Mouse (Mus musculus) midbrain, embryonic 12.5 days (tissue): ENCODE measurements around the gene Scnn1a. TPM values are rescaled to one million over a fixed set of nuclear protein-coding genes. Genes with fewer than 3 reads are reported as not detected.

ENCODE experiments used
- ATAC-seq: fragments of 200-750 bp; cut with Nextera tagmentation; 2 replicates; pipeline ENCODE4 v1.8.0; 2017; ENCODE audit warnings: low read depth, moderate TSS enrichment, moderate library complexity; ENCODE audit not compliant: low FRiP score
- H3K27ac ChIP-seq: fragments of 300-500 bp; sonication (generic); replicated peaks from 2 replicates; pipeline ENCODE4 v1.5.1; 2016; ENCODE audit warnings: mild to moderate bottlenecking
- H3K27me3 ChIP-seq: fragments of 300-500 bp; sonication (generic); 2 replicates; pipeline ENCODE4 v1.6.1; 2016; ENCODE audit warnings: mild to moderate bottlenecking
- H3K36me3 ChIP-seq: fragments of 300-500 bp; sonication (generic); 2 replicates; pipeline ENCODE4 v1.6.1; 2016
- H3K4me1 ChIP-seq: fragments of 300-500 bp; sonication (generic); 2 replicates; pipeline ENCODE4 v1.6.1; 2016
- H3K4me2 ChIP-seq: fragments of 300-500 bp; sonication (generic); replicated peaks from 2 replicates; pipeline ENCODE4 v1.6.1; 2016; ENCODE audit warnings: mild to moderate bottlenecking, moderate library complexity
- H3K4me3 ChIP-seq: fragments of 300-500 bp; sonication (generic); 2 replicates; pipeline ENCODE4 v1.5.1; 2016; ENCODE audit warnings: mild to moderate bottlenecking
- H3K9ac ChIP-seq: fragments of 300-500 bp; sonication (generic); replicated peaks from 2 replicates; pipeline ENCODE4 v1.6.1; 2016; ENCODE audit warnings: mild to moderate bottlenecking, moderate library complexity
- H3K9me3 ChIP-seq: fragments of 300-500 bp; sonication (generic); 2 replicates; pipeline ENCODE4 v1.6.1; 2016; ENCODE audit warnings: mild to moderate bottlenecking
- WGBS: fragments of 180-500 bp; shearing (Covaris S2); methylation state at CpG from one replicate; pipeline ENCODE4 v1.1.7; 2016; 5-methylcytosine and 5-hydroxymethylcytosine counted together
- polyA plus RNA-seq: library from polyadenylated mRNA; unstranded; fragments of >200 nt; fragmentation: Nextera tagmentation; extraction: Ambion mirVana; gene quantifications from 2 replicates; pipeline ENCODE4 v1.2.1, GENCODE M21; 2016

Gene Scnn1a
- polyA plus RNA-seq, 1 experiment from 2014 or later: 0.43 TPM

DNA sequence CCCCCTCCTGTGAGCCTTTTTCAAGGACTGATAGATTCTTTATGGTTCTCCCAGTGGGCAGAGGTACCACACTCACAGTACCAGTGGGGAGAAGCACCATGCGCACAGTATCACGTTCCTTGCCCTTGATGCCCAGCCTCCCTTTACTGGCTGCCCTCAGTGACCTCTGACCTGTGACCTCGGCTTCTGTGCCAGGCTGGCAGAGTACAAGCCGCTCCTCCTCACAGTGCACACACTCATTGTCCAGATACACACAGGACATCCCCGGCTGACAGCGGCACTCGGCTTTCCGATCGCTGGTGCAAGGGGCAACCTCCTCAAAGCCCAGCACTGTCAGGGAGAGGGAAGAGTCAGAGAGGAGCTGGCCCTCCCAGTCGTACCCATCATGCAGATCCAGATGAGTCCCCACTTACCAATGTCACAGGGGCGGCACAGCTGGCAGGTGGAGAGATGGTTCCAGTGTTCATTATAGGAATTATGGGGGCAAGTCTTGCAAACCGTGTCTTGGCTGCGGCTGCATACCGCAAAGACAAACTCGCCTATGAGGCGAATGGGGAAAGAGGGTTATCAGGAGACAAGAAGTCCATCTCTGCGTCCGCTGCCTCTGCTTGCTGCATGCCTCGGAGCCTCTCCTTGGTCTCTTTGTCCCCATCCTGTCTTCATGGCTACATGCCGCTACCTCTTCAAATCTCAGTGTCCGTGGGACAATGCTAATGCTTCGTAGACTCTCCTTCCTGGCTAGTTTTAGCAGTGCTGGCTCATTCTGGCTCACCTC is 7.7 kb upstream of the Scnn1a start:
- Histone ChIP-seq H3K27ac (no peak overlapping the region), H3K9me3 (no peaks in the 10 kb centered on the region), H3K4me2 (peak overlapping the region; percentile 69), H3K4me3 (peak overlapping the region; percentile 43), H3K27me3 (peaks cover 12% of the 10 kb centered on the region; the same call in 1 of the 2 replicates), H3K9ac (peak overlapping the region; percentile 71), H3K4me1 (peaks cover 23% of the 10 kb centered on the region), H3K36me3 (no peaks in the 10 kb centered on the region)
- WGBS: 66% methylated on average over 22 of the region's 22 CpGs
- ATAC-seq: no peak

DNA sequence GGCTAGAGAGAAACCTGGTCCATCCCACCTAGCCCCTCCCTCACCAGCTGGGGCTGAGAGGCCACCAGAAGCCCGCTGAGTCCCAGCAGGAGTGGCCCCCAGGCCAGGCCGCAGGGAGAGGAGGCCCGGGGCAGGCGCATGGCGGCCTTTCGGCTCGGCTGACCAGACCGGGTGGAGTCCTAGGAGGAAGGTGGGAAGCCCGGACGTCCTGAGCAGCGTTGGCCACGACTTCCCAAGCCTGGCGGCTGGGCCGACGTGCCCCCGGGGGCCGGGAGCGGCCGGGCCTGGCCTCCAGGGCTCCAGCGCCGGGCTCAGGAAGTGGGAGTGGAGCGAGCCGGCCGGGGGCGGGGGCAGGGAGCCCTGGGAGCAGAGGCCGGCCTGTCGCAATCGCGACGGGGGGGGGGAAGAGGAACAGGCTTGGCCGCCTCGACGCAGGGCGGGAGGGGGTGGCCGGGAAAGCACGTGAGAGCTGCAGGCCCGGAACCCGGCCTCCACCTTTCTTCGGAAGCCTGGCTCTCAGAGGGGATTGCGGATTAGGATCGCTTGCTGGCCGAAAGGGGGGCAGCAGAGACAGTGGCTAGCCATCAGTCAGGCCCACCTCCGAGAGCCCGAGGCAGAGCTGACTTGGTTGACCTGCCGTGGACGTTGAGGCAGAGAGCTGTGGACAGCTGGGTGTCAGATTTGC is 6.8 kb upstream of the Scnn1a start, which contains the start of gene Ltbr:
Gene Ltbr (minus strand): TSS at position 340 of the 685 bp plus-strand sequence.
- Histone ChIP-seq H3K4me1 (peaks cover 23% of the 10 kb centered on the region), H3K4me3 (peak within 1 kb of the TSS; percentile 43), H3K4me2 (peak within 1 kb of the TSS; percentile 69), H3K36me3 (no peaks in the 10 kb centered on the region), H3K9ac (peak within 1 kb of the TSS; percentile 71), H3K9me3 (no peaks in the 10 kb centered on the region), H3K27me3 (peaks cover 16% of the 10 kb centered on the region; the same call in 1 of the 2 replicates), H3K27ac (no peak within 1 kb of the TSS; the same call in 1 of the 2 replicates)
- WGBS: 2% methylated on average over 38 of the region's 46 CpGs
- peak; percentile 60 for ATAC-seq

GRCm38 (mm10) chr6:125314231-125314563 is 6.3 kb upstream of the Scnn1a start:
- Histone ChIP-seq H3K4me2 (peak overlapping the region; percentile 69), H3K9me3 (no peaks in the 10 kb centered on the region), H3K4me3 (peak overlapping the region; percentile 43), H3K27me3 (peaks cover 22% of the 10 kb centered on the region), H3K9ac (peak overlapping the region; percentile 71), H3K36me3 (no peaks in the 10 kb centered on the region), H3K27ac (no peak overlapping the region), H3K4me1 (peaks cover 18% of the 10 kb centered on the region)
- 41% methylated on average over 7 of the region's 7 CpGs for WGBS
- ATAC-seq: no peak; the same call in 1 of the 2 replicates

DNA sequence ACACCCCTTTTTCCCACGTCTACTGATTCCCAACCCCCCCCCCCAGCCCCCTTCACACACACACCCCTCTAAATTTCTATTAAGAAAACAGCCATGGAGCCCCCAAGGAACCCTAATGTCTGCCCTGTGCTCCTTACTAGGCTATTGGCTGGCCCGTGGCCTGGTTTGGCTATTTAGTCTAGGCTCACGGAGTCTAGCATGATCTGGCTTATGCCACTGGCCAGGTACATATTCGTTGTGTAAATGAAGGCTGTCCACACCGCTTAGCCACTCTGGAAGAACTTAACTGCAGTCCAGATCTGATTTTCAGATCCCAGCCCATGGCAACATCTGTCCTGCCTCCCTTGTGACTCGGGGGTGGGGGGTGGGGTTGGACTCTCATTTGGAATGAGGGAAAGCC is 5.7 kb upstream of the Scnn1a start:
- H3K4me2 ChIP-seq: no peak overlapping the region
- H3K27me3 ChIP-seq: peaks cover 27% of the 10 kb centered on the region
- H3K9ac ChIP-seq: no peak overlapping the region
- H3K4me3 ChIP-seq: no peak overlapping the region
- H3K36me3 ChIP-seq: no peaks in the 10 kb centered on the region
- WGBS: 84% methylated on average over 6 of the region's 6 CpGs
- no peak overlapping the region for H3K27ac ChIP-seq
- peaks cover 15% of the 10 kb centered on the region for H3K4me1 ChIP-seq
- ATAC-seq: no peak
- H3K9me3 ChIP-seq: no peaks in the 10 kb centered on the region

DNA sequence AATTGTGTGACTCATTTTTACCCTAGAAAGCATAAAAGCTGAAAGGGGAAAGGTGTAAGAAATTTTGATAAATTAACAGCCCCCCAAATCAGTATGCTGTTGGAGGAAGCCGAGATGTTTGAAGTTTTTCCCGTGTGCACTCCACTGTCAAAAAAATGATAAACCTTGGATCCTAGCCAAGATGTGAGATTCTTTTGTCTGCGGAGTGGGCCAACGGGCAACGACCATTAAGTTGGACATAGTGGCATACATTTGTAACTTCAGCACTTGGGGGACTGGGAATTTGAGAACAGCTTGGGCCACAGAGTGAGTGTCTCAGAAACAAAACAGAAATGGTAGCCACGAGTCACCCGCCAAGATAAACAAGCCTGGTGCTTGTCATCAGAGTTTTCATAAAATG is 3.4 kb upstream of the Scnn1a start:
- Histone ChIP-seq H3K4me2 (no peak overlapping the region), H3K27ac (no peak overlapping the region), H3K36me3 (no peaks in the 10 kb centered on the region), H3K4me1 (peaks cover 22% of the 10 kb centered on the region), H3K4me3 (no peak overlapping the region), H3K27me3 (peaks cover 50% of the 10 kb centered on the region), H3K9ac (no peak overlapping the region), H3K9me3 (no peaks in the 10 kb centered on the region)
- WGBS: 80% methylated on average over 7 of the region's 7 CpGs
- no peak for ATAC-seq

DNA sequence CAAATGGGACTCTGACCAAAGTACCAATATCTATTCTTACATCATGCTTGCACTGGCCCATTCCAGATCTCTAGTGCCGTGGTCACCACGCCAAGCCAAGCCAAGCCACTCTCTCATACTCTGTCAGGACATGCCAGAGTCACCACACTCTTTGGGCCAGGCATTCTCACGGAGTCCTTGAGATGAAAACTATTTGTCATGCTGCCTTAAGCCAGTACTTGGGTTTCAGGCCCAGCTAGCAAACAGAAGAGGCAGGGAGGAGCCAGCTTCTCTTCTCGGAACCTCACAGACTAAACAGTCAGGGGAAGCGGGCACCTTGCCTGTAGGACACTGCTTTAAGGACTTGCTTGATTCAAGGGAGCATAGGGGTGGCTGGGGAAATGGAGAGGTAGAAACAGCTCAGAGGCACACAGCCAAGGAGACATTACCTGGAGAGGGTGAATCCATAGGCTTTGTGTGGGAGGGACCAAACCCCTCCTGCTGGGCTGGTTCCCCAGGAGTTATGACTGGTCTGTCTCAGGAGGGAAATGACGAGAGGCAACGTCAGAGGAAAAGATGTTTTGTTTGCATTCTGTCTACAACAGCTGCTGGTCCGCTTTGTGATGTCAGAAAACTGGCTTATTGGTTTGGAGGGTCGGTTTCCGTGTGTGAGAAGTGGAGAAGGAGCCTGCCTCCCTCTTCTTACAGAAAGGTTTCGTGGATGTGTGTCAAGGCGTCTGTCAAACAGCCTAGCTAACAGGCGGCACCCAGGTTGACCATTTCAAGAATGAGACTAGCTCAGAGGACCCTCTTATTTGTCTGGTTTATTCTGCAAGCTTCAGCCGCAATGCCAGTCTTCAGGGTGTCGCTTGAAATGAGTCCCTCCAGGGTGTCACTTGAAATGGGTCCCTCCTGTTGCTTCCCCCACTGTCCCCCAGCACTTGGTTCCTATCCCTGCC is 1.2 kb upstream of the Scnn1a start:
- H3K27me3 ChIP-seq: peaks cover 65% of the 10 kb centered on the region
- ATAC-seq: no peak
- no peak overlapping the region for H3K27ac ChIP-seq
- H3K4me2 ChIP-seq: no peak overlapping the region
- no peak overlapping the region for H3K4me3 ChIP-seq
- H3K36me3 ChIP-seq: no peaks in the 10 kb centered on the region
- no peak overlapping the region for H3K9ac ChIP-seq
- H3K9me3 ChIP-seq: no peaks in the 10 kb centered on the region
- WGBS: 65% methylated on average over 15 of the region's 15 CpGs
- peaks cover 9% of the 10 kb centered on the region for H3K4me1 ChIP-seq

GRCm38 (mm10) chr6:125319919-125320296 is 551 bp upstream of the Scnn1a start:
- no peak overlapping the region for H3K27ac ChIP-seq
- no peak overlapping the region for H3K4me3 ChIP-seq
- H3K27me3 ChIP-seq: peaks cover 62% of the 10 kb centered on the region
- H3K9ac ChIP-seq: no peak overlapping the region
- H3K9me3 ChIP-seq: no peaks in the 10 kb centered on the region
- peaks cover 6% of the 10 kb centered on the region; the same call in 1 of the 2 replicates for H3K4me1 ChIP-seq
- ATAC-seq: no peak
- H3K36me3 ChIP-seq: no peaks in the 10 kb centered on the region
- H3K4me2 ChIP-seq: no peak overlapping the region

GRCm38 (mm10) chr6:125321114-125321855 is 826 bp downstream of the Scnn1a start:
- Histone ChIP-seq H3K9ac (no peak overlapping the region), H3K27ac (no peak overlapping the region), H3K9me3 (no peaks in the 10 kb centered on the region), H3K27me3 (peaks cover 59% of the 10 kb centered on the region), H3K36me3 (no peaks in the 10 kb centered on the region), H3K4me3 (no peak overlapping the region), H3K4me2 (no peak overlapping the region), H3K4me1 (peaks cover 6% of the 10 kb centered on the region; the same call in 1 of the 2 replicates)
- WGBS: 9% methylated on average over 26 of the region's 26 CpGs
- no peak for ATAC-seq

- peaks cover 6% of the 10 kb centered on the region; the same call in 1 of the 2 replicates for H3K4me1 ChIP-seq
- H3K9me3 ChIP-seq: no peaks in the 10 kb centered on the region
- H3K27me3 ChIP-seq: peaks cover 57% of the 10 kb centered on the region
- no peak overlapping the region for H3K27ac ChIP-seq
- no peaks in the 10 kb centered on the region for H3K36me3 ChIP-seq
- H3K4me3 ChIP-seq: no peak overlapping the region
- 65% methylated on average over 13 of the region's 13 CpGs for WGBS
- no peak for ATAC-seq
- no peak overlapping the region for H3K4me2 ChIP-seq
- no peak overlapping the region for H3K9ac ChIP-seq
Measured at GRCm38 (mm10) chr6:125322794-125323193, 2.3 kb downstream of the Scnn1a start.

- WGBS: 78% methylated on average over 6 of the region's 6 CpGs
- H3K27me3 ChIP-seq: peaks cover 54% of the 10 kb centered on the region
- no peaks in the 10 kb centered on the region for H3K36me3 ChIP-seq
Measured at GRCm38 (mm10) chr6:125323547-125323946, 3.1 kb downstream of the Scnn1a start.

GRCm38 (mm10) chr6:125325337-125325736 is 4.9 kb downstream of the Scnn1a start:
- H3K4me2 ChIP-seq: no peak overlapping the region
- no peak for ATAC-seq
- no peak overlapping the region for H3K27ac ChIP-seq
- H3K36me3 ChIP-seq: no peaks in the 10 kb centered on the region
- WGBS: 72% methylated on average over 6 of the region's 6 CpGs
- no peak overlapping the region for H3K9ac ChIP-seq
- peaks cover 36% of the 10 kb centered on the region for H3K27me3 ChIP-seq
- H3K4me3 ChIP-seq: no peak overlapping the region
- H3K9me3 ChIP-seq: no peaks in the 10 kb centered on the region
- peaks cover 6% of the 10 kb centered on the region; the same call in 1 of the 2 replicates for H3K4me1 ChIP-seq

More at GRCm38 (mm10) chr6:125323547-125323946, 3.1 kb downstream of the Scnn1a start:
- no peaks in the 10 kb centered on the region for H3K9me3 ChIP-seq
- H3K27ac ChIP-seq: no peak overlapping the region
- H3K4me3 ChIP-seq: no peak overlapping the region
- no peak for ATAC-seq
- no peak overlapping the region for H3K4me2 ChIP-seq
- H3K4me1 ChIP-seq: peaks cover 6% of the 10 kb centered on the region; the same call in 1 of the 2 replicates
- no peak overlapping the region for H3K9ac ChIP-seq
